Mouse (Mus musculus): Measurements from ENCODE around the gene Gm20388.

The Gm20388 gene

DNA sequence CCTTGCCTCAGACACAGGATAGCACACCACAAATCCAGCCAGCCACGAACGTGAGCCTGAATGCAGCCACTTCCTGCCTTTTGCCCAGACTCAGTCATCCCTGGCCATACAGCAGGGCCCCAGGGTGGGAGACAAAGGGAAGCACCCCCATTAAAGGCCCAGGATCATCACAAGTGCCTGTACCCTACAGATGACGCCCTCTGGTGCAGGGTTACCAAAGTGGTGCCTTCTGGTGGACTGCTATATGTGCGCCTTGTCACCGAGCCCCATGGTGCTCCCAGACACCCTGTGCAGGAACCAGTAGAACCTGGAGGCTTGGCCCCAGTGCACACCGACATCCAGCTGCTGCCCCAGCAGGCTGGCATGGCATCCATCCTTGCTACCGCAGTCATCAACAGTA is 2422.9 kb downstream of the Gm20388 start:
- no peak for DNase-seq (ENCODE audit: low spot score)

DNA sequence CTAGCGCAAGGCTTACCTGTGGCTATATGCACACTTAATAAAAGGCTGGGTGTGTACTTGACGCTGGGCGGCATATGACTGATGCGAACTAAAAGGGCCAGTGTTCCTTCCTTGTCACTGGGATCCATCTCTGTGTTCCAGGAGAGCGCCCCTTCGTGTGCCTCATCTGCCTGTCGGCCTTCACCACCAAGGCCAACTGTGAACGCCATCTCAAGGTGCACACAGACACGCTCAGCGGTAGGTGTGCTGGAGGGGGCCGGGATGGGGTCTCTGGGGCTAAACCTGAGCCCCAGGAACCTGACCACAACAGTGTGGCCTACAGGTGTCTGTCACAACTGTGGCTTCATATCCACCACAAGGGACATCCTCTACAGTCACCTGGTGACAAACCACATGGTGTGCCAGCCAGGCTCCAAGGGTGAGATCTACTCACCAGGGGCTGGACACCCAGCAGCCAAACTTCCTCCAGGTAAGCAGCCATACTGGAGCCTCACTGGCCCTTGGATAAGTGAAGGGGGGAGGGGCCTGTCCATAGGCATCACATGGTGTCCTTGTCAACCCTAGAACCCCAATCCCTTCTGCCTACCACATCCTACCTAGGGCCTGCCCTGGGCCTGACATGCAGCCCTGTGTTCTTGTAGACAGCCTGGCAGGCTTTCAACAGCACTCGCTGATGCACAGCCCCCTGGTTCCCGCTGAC is 2424.3 kb downstream of the Gm20388 start:
- DNase-seq (ENCODE audit: low spot score): no peak

DNA sequence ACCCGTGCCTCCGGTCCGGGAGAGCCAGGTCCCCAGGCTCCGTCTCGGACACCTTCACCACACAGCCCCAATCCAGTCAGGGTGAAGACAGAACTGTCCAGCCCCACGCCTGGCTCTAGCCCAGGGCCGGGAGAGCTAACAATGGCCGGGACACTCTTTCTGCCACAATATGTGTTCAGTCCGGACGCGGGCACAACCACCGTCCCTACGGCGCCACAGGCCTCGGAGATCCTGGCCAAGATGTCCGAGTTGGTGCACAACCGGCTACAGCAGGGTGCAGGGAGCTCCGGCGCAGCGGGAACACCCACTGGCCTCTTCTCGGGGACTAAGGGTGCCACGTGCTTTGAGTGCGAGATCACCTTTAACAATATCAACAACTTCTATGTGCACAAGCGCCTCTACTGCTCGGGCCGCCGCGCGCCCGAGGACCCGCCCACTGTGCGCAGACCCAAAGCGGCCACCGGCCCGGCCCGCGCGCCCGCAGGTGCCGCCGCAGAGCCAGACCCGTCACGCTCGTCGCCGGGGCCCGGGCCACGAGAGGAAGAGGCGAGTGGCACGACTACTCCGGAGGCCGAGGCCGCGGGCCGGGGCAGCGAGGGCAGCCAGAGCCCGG is 2425.1 kb downstream of the Gm20388 start:
- DNase-seq (ENCODE audit: low spot score): no peak

DNA sequence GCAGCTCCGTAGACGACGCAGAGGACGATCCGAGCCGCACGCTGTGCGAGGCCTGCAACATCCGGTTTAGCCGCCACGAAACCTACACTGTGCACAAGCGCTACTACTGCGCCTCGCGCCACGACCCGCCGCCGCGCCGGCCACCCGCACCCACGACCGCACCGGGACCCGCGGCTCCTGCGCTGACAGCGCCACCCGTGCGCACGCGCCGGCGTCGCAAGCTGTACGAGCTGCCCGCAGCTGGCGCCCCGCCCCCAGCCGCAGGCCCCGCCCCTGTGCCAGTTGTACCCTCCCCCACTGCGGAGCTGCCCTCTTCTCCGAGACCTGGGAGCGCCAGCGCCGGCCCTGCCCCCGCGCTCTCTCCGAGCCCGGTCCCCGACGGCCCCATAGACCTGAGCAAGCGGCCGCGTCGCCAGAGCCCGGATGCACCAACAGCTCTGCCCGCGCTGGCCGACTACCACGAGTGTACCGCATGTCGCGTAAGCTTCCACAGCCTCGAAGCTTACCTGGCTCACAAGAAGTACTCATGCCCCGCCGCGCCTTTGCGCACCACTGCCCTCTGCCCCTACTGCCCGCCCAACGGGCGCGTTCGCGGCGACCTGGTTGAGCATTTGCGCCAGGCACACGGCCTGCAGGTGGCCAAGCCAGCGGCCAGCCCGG is 2425.7 kb downstream of the Gm20388 start:
- DNase-seq (ENCODE audit: low spot score): no peak

DNA sequence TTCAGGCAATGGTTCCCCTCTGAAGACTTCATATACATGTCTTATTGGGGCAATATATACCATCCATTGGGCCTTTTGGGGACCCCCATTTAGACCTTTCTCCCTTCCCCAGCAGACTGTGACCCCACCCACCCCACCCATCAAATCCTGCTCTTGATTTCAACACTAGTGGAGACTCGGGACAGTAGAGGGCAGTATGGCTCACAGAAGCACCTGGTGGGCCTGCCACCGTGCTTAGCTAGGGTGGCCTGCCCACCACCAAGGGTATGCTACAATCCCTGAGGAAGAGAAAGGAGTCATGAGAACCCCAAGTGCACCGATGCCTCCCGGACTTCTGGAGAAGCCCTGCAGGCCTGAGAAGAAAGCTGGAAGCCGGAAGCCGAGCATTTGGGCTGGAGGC is 2428.2 kb downstream of the Gm20388 start:
- no peak for DNase-seq (ENCODE audit: low spot score)

DNA sequence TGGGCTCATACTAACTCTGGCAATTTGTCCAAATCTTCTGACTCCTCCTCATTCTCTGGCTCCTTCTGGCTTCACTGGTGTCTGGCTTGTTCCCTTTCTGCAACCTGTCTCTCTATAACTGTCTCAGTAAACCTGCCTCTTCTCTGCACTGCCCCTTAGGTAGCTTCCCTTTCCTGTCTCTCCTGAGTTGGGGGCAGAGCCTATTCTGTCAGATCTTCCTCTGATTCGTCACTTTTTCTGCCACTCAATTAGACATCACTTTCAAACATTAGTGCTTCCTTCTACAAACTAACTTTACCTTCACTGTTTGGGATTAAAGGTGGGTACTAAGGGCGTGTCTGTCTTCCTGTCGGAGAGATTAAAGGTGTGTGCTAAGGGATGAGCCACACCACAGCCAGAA is 2430.1 kb downstream of the Gm20388 start:
- DNase-seq (ENCODE audit: low spot score): no peak

DNA sequence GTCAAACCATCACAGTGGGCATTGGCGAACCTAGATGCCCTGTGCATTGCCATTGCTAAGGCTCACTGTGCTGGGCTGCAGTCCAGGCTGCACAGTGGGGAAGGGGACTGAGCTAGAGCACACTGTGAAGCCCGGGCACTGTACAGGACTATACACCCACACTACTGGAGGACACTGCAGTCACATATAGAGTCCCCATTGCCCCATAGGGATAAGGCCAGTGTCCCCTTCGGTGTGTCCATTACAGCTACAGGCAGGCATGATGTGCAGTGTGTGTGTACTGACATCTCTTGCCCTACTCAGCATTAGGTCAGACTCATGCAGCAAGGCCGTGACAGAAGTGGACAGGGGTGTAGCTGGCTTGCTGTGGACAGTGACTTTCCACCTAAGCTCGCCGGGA is 2431.1 kb downstream of the Gm20388 start:
- no peak for DNase-seq (ENCODE audit: low spot score)

DNA sequence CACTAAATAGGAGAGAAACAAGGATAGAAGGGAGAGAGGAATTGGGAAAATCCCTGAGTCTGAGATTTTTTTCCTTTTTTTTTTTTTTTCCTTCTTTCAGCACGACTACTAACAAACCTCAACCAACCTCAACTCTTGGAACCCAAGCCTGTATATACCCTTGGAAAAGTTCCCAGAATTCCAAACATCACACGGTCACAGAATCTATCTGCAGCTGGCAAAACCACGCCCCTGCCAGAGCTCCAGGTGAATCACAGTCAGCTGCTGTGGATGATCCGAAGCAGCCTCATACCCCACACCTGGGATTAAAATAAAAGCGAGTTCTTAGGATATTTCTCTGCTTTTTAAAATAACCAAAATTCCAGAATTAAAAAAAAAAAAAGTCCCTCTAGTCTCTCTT is 2431.7 kb downstream of the Gm20388 start:
- DNase-seq (ENCODE audit: low spot score): no peak

DNA sequence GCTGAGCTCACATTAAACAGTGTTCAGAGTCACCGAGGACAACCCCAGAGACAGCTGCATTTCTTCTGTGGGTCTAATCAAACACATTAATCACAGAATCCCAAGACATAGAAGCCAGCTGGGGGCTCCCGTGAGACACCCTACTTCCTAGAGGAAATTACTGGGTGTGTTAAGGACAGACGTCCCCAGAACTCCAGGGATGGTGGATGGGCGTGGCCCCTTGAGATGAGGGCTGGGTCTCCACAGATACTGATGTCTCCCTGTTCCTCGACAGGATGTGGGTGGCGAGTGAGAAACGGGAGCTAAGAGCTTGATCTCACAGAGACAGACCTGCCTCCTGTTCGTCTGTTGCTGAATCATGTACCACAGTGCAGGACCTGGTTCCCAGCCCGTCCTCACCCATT is 2432.2 kb downstream of the Gm20388 start:
- no peak for DNase-seq (ENCODE audit: low spot score)

DNA sequence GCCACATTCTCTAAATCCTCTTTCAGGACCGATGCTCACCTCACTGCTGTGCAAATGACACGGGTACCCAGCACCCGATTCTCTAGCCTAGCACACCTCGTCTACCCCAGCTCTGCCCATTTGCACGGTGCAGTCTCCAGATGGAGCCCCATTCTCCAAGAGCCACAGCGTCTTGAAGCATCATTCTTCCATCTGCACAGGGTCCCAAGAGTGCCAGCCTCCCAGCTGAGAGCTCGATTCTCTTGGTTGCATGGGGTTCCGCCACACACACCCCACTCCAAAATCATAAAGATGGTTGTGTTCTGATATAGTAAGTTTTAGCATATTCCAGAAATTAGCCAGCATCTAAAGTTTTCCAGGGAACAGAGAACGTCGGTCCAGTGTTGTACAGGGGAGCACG is 2432.7 kb downstream of the Gm20388 start:
- no peak for DNase-seq (ENCODE audit: low spot score)

DNA sequence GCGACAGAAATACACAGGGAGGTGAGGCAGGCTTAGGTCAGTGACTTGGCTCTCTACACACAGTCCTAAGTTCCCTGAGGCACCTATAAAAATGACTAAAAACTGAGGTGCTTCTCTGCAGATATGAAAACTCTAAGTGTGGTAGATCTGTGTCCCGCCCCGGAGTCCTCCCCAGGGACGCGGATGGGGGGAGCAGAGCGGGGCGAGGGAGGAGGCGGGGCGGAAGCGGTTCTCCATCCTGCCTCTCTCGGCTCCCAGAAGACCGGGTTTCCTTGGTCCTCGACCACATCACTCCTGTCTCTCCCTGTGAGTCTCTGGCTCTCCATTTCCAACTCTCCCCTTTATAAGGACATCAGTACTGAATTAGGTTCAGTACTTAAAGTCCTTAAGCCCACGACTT is 2433.1 kb downstream of the Gm20388 start:
- DNase-seq (ENCODE audit: low spot score): no peak

DNA sequence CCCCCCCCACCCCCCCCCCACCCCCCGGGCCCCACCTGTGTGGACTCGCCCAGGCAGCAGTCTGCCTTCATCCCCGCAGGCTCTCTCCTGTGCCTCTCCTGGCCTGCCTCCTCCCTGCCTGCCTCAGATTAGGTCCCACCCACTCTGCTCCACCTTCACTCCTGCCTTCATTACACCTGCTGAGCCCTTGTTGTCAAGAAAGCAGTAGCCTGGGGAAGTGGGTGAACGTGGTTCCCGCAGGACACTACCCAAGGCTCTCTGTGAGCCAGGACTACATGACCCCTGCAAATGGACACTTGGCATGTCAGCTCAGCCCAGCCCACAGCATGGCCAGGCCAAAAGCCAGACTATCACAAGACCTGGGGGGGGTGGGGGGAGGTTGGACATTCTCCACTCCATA is 2433.6 kb downstream of the Gm20388 start:
- DNase-seq (ENCODE audit: low spot score): no peak

DNA sequence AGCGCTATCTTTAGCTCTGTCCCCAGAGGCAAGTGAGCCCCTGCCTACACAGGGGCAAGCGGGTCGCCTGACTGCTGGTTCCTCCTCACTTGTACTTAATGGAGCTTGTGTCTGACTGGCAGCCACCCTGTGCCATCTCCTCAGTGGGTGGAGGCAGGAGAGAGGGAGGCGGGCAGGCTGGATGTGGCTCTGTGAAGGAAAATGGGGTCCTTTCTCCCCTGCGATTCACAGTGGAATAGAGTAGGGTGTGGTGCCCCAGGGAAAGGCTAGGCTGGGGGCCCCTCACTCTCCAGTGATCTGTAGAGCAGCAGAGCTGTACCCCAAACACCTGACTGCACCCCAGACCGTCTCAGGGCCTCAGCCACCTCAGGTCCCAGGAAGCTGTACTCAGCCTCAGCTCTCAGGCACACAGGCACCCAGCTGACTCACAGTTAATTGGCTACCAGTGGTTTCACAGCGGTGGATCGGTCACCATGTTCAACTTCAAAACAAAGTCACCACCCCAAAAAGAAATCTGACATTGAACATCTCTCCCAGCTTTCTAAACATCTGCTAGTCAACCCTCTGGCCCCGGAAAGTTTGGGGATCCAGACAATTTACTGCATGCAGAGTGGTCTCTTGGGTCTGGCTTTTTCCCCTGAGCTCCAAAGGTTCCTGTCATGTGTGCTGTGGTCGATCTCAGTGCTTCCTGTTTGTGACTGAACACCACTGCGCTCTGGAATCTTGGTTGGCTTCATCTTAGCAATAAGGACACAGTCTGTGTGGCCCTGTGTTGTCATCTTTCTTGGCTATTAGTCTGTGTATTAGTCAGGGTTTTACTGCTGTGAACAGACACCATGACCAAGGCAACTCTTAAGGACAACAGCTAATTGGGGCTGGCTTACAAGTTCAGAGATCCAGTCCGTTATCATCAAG is 2434.8 kb downstream of the Gm20388 start:
- DNase-seq (ENCODE audit: low spot score): no peak

DNA sequence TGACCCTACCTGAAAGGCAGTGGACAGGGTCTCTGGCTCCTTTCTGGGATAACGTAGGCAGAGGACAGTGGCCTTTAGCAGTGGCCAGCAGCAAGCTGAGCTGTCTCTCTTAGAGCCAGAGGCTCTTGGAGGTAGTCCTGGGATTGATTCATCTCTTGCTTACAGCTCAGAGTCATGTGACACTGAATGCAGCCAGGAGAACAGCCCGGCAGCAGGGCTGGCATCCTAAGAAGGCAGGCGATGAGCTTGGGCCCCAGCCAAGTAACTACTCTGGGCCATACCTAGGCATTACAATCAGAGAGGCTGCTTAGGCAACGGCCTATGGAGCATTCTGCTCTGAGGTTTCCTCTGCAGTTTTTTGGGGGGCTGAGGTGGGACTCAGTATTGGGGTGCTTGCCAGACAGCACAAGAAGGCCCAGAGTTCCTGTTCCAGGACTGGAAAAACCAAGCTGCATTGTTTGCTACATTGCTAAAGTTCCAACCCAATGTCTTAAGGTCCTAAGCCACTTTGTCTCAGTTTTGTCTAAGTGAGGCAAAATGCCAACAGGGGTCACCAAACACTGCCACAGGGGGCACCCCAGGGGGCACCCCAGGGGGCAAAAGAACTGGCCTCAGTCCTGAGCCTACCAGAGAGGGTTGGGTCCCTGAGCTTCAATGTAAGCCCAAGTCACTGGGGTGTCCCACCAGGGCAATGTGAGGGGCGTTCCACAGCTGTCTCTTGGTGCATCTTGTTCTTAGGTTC is 2437.3 kb downstream of the Gm20388 start:
- DNase-seq (ENCODE audit: low spot score): peak; percentile 72

DNA sequence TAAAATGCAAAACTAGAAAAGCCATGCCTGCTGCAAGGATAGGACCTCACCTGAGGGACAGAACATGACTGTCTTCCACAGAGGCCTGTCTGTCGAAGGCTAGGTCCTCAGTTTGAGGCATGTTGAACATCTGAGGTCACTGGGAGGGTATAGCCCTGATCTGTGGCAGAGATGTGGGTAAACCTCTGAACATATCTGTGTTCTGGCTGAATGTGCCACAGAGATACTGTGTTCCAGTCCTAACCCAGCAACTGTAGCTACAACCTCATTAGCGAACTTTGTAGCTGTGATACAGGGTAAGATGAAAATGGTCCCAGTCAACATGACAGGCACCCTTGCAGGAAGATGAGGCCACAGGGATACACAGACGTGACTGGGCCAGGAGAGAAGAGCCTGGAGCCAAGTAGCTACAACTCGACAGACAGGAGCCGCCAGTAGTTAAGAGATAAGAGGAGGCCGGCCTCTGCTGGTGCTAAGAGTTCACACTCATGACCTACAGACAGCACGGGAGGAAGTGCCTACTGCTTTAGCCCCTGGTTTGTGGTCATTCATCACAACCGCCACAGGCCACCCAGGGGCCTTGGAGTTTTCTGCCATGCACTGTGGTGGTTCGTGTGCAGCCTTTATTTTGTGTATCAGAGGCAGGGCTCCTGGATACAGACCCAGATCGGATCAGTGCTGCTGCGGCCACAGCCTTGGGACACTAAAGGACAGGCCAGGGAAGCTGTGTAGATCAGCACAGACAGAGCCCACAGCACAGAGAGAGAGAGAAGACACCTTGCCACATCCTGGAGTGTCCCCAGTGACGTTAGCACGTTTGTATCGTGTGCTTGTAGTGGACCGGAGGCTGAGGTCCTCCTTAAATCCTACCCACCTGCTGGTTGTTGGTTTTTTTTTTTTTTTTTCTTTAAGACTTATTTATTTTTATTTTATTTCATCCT is 2439.0 kb downstream of the Gm20388 start:
- no peak for DNase-seq (ENCODE audit: low spot score)

DNA sequence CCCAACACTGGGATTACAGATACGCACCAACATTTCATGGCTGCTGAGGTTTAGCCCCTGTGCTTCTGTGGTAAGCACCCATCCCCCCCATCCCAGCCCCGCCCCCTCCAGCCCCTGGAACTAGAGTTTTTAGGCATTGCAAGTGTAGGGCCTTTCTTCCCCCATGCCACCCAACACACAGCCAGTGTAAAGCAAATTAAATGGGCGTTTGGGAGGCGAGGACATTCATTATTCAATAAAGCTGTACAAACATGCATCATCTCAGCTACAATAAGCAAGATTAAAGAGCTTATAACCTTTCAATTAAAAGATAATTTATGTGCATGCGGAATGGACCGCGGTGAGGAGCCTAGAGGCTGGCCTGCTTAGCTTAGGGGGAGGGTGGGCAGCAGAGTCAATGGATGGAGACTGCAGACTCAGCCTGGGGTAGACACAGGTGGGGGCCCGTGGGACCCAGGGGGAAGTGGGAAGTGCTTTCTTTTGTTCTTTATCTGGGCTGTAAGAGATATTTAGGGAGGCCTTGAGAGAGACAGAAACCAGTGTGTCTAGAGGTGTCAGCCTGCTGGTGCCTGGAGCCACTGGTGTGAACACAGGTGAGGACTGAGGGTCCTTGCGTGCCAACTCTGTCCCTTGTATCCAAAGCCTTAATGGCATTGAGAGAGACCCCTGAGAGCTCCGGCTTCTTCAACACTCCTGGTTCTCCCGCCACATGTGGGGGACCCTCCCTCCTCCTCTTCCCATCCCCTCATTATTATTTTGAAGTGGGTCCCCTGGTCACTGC is 2439.9 kb downstream of the Gm20388 start:
- no peak for DNase-seq (ENCODE audit: low spot score)

DNA sequence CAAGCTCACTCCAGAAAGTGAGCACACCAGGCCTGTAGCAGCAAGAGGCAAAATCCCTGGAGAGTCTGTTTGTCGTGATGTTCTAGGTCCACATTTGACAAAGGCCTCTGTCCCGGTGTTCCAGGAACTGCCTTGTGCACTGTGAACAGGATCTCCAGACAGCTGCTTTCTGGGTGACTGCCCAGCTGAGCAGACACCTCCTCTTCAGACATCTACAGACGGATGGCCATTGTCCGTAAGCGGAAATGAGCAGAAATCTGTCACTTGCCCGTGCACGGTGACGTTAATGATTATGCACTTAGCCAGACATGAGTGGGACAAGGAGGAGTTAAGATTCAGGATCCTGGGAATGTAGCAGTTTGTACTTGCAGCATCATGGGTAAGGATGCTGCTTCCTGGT is 2443.5 kb downstream of the Gm20388 start:
- no peak for DNase-seq (ENCODE audit: low spot score)

DNA sequence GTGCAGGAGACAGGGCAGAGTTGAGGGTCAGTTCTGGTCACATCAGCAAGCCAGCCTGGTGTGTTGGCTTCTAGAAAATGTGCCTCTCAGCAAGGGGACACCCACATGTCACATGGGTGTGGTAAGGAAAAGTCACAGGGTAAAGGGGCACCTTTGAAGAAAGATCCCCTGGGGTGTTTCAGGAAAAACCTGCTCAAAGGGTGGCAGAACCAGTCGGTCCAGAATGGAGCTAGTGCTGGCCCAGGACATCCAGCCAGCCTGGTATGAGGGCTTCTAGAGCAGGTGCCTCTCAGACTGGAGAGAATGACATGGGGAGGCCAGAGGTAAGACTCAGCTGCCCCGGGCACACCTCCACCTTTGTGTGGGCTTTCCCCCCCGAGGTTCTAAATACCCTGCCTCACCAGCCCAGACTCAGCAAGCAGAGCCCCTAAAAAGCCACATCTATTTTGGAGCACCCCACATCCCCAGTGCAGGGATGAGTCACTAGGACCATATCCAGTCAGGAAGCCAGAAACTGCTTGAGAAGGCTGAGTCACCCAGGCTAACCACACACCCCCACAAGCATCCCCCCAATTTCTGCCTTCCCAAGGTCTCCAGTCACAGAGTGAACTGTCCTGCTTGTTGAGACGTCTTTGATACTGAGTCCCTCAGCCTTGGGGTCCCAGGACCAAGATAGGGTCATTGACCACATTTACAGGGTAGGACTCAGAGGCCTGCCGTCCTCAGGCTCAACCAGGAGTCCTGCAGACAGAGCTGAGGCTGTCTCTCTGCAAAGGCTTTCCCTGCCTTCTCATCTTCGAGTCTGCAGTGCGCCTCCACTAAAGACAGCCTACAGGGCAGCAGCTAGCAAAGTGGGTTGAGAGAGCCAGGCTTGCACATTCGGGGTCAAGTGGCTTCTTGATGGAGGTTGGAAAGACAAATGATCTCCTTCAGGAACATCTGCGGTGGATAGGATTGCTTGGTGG is 2445.3 kb downstream of the Gm20388 start:
- DNase-seq (ENCODE audit: low spot score): no peak

DNA sequence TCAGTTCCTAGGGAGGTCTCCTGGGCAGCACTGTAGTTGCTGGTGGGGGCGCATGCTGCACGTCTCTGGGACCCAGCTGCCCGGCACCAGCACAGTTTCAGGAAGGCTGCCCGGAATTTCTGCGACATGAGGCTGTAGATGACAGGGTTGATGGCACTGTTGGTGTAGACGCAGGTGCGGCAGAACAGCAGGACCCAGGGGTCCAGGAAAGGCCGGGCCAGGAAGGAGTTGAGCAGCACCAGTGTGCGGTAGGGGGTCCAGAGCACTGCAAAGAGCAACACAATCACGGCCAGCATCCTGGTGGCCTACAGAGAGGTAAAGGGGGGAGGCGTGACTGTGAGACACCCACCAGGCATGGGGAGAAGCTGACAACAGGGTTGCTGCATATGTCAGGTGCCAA is 2446.6 kb downstream of the Gm20388 start:
- DNase-seq (ENCODE audit: low spot score): no peak

Data from adipocyte (in vitro differentiated cells).